ENCODE assay signal across 8 mouse cellular contexts in genomic region chr1:152090564-152091545, GRCm38 (mm10). TPM values are rescaled to one million over a fixed set of nuclear protein-coding genes. Genes with fewer than 3 reads are reported as not detected.
DNase-seq lines count a peak whose midpoint lies in the region; ATAC-seq and TF ChIP-seq lines count a peak whose summit lies in the region.

No protein-coding gene starts in this region.

- peak; percentile 59 for DNase-seq in adrenal gland, postnatal 10 days
- DNase-seq in thymus, postnatal 14 days = peak; percentile 44

- peak overlapping the region; percentile 96 for H3K4me3 ChIP-seq in E14TG2a.4 (replicated peaks; ENCODE audit: low read length)
- H3K4me3 ChIP-seq in embryonic facial prominence, embryonic 13.5 days = peak overlapping the region; percentile 86
- peak overlapping the region; percentile 92 for H3K4me3 ChIP-seq in heart, embryonic 13.5 days
- H3K4me3 ChIP-seq in kidney, embryonic 16.5 days (ENCODE audit: low read length) = peak overlapping the region; percentile 92
- H3K4me3 ChIP-seq in liver, embryonic 15.5 days (replicated peaks) = peak overlapping the region; percentile 64
- peak overlapping the region; percentile 68 for H3K4me3 ChIP-seq in neural tube, embryonic 15.5 days (replicated peaks)

- peak; percentile 52 for ATAC-seq in embryonic facial prominence, embryonic 13.5 days (ENCODE audit: insufficient number of reproducible peaks, insufficient read depth, low FRiP score, low TSS enrichment, low read depth)
- ATAC-seq in heart, embryonic 13.5 days (ENCODE audit: extremely low read depth, insufficient number of reproducible peaks, low FRiP score, low TSS enrichment) = no peak
- peak; percentile 81 for ATAC-seq in kidney, embryonic 16.5 days (ENCODE audit: low FRiP score, low TSS enrichment)
- peak; percentile 41 for ATAC-seq in liver, embryonic 15.5 days (ENCODE audit: insufficient read depth)
- ATAC-seq in neural tube, embryonic 15.5 days (ENCODE audit: low FRiP score) = peak; percentile 65

- peak overlapping the region; percentile 94 for H3K27ac ChIP-seq in embryonic facial prominence, embryonic 13.5 days
- H3K27ac ChIP-seq in heart, embryonic 13.5 days (replicated peaks) = peak overlapping the region; percentile 95
- peak overlapping the region; percentile 68 for H3K27ac ChIP-seq in kidney, embryonic 16.5 days (ENCODE audit: low read length)
- H3K27ac ChIP-seq in liver, embryonic 15.5 days (replicated peaks) = no peak overlapping the region
- peak overlapping the region; percentile 98 for H3K27ac ChIP-seq in neural tube, embryonic 15.5 days (replicated peaks)

- H3K9me3 ChIP-seq in E14TG2a.4 (ENCODE audit: low read length) = no peaks in the 10 kb centered on the region
- H3K9me3 ChIP-seq in embryonic facial prominence, embryonic 13.5 days = no peaks in the 10 kb centered on the region
- H3K9me3 ChIP-seq in heart, embryonic 13.5 days = no peaks in the 10 kb centered on the region
- H3K9me3 ChIP-seq in kidney, embryonic 16.5 days (ENCODE audit: low read length) = no peaks in the 10 kb centered on the region
- H3K9me3 ChIP-seq in liver, embryonic 15.5 days (replicated peaks) = no peaks in the 10 kb centered on the region
- H3K9me3 ChIP-seq in neural tube, embryonic 15.5 days (replicated peaks) = no peaks in the 10 kb centered on the region

- no peak for TF ChIP-seq CTCF in E14TG2a.4 (conservative IDR thresholded peaks at IDR 0.05; ENCODE audit: low read length)

- peaks cover 44% of the 10 kb centered on the region for H3K4me1 ChIP-seq in E14TG2a.4 (replicated peaks; ENCODE audit: low read depth, low read length)
- H3K4me1 ChIP-seq in embryonic facial prominence, embryonic 13.5 days = peaks cover 39% of the 10 kb centered on the region
- peaks cover 33% of the 10 kb centered on the region for H3K4me1 ChIP-seq in heart, embryonic 13.5 days
- peaks cover 22% of the 10 kb centered on the region for H3K4me1 ChIP-seq in kidney, embryonic 16.5 days (ENCODE audit: insufficient read depth, low read length)
- peaks cover 7% of the 10 kb centered on the region; the same call in 1 of the 2 replicates for H3K4me1 ChIP-seq in liver, embryonic 15.5 days (replicated peaks)
- peaks cover 40% of the 10 kb centered on the region for H3K4me1 ChIP-seq in neural tube, embryonic 15.5 days

- WGBS in embryonic facial prominence, embryonic 13.5 days = 1% methylated on average over 36 of the region's 36 CpGs
- under 1% methylated on average over 36 of the region's 36 CpGs for WGBS in heart, embryonic 13.5 days
- WGBS in kidney, embryonic 16.5 days = 3% methylated on average over 36 of the region's 36 CpGs
- WGBS in liver, embryonic 15.5 days (ENCODE audit: insufficient replicate concordance) = 5% methylated on average over 36 of the region's 36 CpGs
- 2% methylated on average over 36 of the region's 36 CpGs for WGBS in neural tube, embryonic 15.5 days

- H3K27me3 ChIP-seq in E14TG2a.4 (ENCODE audit: insufficient read depth, low read length) = peaks cover 26% of the 10 kb centered on the region
- no peaks in the 10 kb centered on the region for H3K27me3 ChIP-seq in embryonic facial prominence, embryonic 13.5 days
- H3K27me3 ChIP-seq in heart, embryonic 13.5 days (replicated peaks) = peaks cover 5% of the 10 kb centered on the region; the same call in 1 of the 2 replicates
- no peaks in the 10 kb centered on the region for H3K27me3 ChIP-seq in kidney, embryonic 16.5 days (ENCODE audit: insufficient read depth, low read length)
- peaks cover 64% of the 10 kb centered on the region for H3K27me3 ChIP-seq in liver, embryonic 15.5 days
- H3K27me3 ChIP-seq in neural tube, embryonic 15.5 days (replicated peaks) = no peaks in the 10 kb centered on the region

- no peaks in the 10 kb centered on the region for H3K36me3 ChIP-seq in E14TG2a.4 (ENCODE audit: insufficient read depth, low read length)
- H3K36me3 ChIP-seq in embryonic facial prominence, embryonic 13.5 days = no peaks in the 10 kb centered on the region
- no peaks in the 10 kb centered on the region for H3K36me3 ChIP-seq in heart, embryonic 13.5 days
- no peaks in the 10 kb centered on the region for H3K36me3 ChIP-seq in kidney, embryonic 16.5 days (ENCODE audit: insufficient read depth, low read length)
- no peaks in the 10 kb centered on the region for H3K36me3 ChIP-seq in liver, embryonic 15.5 days (replicated peaks)
- H3K36me3 ChIP-seq in neural tube, embryonic 15.5 days = no peaks in the 10 kb centered on the region

- peak overlapping the region; percentile 87 for H3K4me2 ChIP-seq in embryonic facial prominence, embryonic 13.5 days
- H3K4me2 ChIP-seq in heart, embryonic 13.5 days = peak overlapping the region; percentile 94
- peak overlapping the region; percentile 88 for H3K4me2 ChIP-seq in kidney, embryonic 16.5 days (replicated peaks; ENCODE audit: low read depth, low read length)
- H3K4me2 ChIP-seq in liver, embryonic 15.5 days = peak overlapping the region; percentile 77
- H3K4me2 ChIP-seq in neural tube, embryonic 15.5 days = peak overlapping the region; percentile 84

- peak overlapping the region; percentile 93 for H3K9ac ChIP-seq in embryonic facial prominence, embryonic 13.5 days
- peak overlapping the region; percentile 96 for H3K9ac ChIP-seq in heart, embryonic 13.5 days
- H3K9ac ChIP-seq in kidney, embryonic 16.5 days (replicated peaks; ENCODE audit: low read length) = peak overlapping the region; percentile 92
- no peak overlapping the region; the same call in 1 of the 2 replicates for H3K9ac ChIP-seq in liver, embryonic 15.5 days
- peak overlapping the region; percentile 89 for H3K9ac ChIP-seq in neural tube, embryonic 15.5 days (replicated peaks)

RNA-seq across cellular contexts. Expression of gene 1700025G04Rik, which starts 0.9 kb away (rescaled TPM):
- total RNA-seq in adrenal gland, postnatal 10 days (2021) = 10 to 100 TPM; 58.3 to 68.1 TPM
- polyA plus RNA-seq in embryonic facial prominence, embryonic 13.5 days (2015; fragmentation: Nextera tagmentation; extraction: Ambion mirVana) = 38.9 and 45.4 TPM in 2 replicates
- polyA plus RNA-seq in heart, embryonic 13.5 days (2015; fragmentation: Nextera tagmentation; extraction: Ambion mirVana) = 24.3 and 28.2 TPM in 2 replicates
- 13.7 and 15.4 TPM in 2 replicates for polyA plus RNA-seq in kidney, embryonic 16.5 days (2015; fragmentation: Nextera tagmentation; extraction: Ambion mirVana)
- 2.3 and 3.6 TPM in 2 replicates for polyA plus RNA-seq in liver, embryonic 15.5 days (2015; fragmentation: Nextera tagmentation; extraction: Ambion mirVana)
- polyA plus RNA-seq in neural tube, embryonic 15.5 days (2015; fragmentation: Nextera tagmentation; extraction: Ambion mirVana) = 35.7 and 37.1 TPM in 2 replicates
